Mouse (Mus musculus): Measurements from ENCODE around the gene Carnmt1.

DNA sequence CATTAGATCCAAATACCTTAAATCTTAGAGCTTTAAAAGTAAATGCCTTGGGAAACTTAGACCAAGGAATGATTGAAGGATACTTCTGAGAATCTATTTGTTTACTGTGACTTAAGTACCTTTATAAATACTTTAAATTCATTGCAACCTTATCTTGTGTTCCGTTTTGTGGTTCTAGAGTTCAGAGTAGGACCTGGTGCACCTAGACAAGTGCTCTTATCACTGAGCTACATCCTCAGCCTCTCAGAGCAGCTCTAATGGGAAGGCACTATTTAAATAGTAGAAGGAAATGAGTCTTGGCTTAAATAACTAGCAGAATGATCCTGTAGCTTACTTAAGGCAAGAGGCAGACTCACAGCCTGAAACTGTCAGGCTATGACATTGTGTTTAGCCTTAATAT is 25.0 kb downstream of the Carnmt1 start:
- TF ChIP-seq CTCF (IDR thresholded peaks at IDR 0.05; ENCODE audit: low read depth, low read length) = no peak
- TF ChIP-seq POLR2A (IDR thresholded peaks at IDR 0.05; ENCODE audit: borderline replicate concordance, low read depth, low read length) = no peak

Measured in bone marrow macrophage, adult 2 months (primary cell).